Mouse (Mus musculus) thymus, postnatal 14 days (tissue): ENCODE data around the gene Itga6.
A peak's percentile ranks its signal among the peaks of the same experiment; 100 is the strongest.

ENCODE experiments used
- DNase-seq: peaks from one replicate; pipeline ENCODE4 v3.0.0; 2021

Gene Itga6

DNA sequence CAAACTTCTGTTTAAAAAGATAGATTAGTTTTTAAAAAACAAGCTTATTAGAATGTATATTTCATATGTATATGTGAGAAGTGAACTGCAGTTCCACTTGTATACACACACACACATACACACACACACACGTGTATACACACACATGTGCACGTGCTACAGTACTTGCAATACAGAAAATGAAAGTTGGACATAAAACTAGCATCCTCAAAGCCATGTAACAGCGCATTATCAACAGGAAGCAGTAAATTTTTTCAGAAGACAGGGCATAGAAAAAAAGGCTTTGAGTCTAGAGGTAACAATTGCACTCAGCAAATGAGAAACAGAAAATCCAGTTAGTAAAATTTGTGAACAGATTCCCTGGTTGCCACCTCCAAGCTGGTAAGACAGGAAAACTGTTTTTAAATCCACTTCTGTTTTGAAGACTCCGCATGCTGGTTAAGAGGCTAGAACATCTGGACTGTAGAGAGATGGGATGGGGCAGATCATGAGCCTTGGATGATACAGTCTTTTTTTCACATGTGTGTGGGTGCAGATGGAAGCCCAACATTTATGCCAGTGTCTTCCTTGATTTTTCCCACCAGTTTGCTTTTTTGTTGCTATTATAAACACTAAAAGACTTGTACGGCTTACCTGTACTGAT, 118.2 kb downstream of the Itga6 start:
- no peak for DNase-seq

DNA sequence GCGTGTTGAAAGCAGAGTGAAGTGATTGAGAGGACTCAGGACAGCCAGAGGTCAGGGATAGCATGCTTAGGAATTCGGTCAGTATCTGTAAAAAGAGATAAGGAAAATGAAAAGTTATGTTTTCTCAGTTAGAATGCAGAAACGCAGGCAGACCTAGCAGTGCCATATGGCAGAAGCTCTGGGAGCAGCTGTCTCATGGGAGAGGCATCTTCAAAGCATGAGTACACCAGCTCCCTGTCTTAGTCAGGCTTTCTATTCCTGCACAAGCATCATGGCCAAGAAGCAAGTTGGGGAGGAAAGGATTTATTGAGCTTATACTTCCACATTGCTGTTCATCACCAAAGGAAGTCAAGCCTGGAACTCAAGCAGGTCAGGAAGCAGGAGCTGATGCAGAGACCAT, 119.6 kb downstream of the Itga6 start:
- DNase-seq, result no peak

DNA sequence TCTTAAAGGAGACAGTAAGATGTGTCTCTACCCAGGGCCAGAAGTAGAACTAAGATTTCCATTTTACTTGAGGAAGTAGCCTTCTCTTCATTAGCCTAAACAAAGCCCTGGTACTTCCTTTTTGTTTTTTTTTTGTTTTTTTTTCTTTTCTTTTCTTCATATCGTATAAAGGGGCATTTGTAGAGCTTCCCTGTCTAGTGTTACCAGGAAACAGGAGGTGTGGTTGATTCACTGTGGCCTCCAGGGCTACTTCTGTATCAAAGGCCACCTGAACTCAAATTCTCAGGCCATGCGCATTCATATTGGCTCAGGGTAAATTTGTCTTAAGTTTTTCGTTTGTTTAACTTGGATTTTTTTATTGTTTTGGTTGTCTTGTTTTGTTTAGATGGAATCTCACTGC, 120.5 kb downstream of the Itga6 start:
- DNase-seq, result no peak

DNA sequence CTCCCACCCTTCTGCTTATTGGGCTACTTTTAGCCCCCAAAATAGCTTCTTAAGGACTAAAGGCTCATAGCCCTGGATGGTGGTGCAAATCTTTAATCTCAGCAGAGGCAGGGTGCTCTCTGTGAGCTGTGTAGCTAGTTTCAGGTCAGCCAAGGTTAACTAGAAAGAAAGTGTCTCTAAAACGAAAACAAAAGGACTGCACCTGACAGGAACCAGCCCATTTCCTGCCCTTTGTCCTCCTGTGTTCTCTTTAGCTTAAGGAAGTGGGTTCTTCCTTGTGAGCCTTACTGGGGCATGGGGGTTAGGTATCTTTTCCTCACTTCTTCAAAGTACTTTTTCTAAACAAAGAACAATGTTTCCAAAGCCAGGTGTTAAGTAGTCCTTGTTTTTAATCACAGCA, 121.1 kb downstream of the Itga6 start:
- peak; percentile 57 for DNase-seq

DNA sequence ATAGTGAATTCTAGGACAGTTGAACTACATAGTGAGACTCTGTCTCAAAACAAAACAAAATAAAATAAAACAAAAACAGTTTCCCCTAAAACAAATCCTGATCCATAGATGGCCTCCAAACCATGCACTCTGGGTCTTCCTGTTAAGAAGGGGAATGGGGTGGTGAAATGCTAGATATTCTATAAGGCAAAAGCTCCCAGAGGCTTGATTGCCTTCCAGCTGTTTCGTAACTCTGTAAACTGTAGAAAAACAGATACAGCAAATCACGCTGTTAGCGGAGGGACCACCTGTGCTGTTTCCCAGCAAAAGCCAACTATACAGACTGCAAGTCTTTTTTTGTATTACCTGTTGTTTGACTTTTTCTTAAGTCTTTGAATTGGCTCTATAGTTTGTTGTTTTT, 121.6 kb downstream of the Itga6 start:
- peak; percentile 37 for DNase-seq

DNA sequence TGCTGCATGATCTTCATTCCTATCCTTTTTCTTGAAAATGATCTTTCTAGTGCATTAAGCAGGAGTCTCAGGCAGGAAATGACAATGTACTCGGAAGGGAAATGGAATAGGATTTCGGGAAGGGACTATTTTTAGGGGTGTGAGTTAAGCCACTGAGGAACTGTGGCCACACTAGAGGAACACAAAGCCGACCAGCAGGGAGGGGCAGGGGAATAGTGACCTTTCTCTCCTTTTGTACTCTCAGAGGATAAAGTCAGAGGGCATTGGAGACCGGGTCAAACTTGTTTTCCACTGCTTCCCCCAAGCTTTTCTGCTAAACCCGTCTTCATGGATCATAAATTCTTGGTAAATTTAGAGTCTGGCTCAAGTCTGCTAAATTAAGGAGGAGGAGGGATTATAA, 122.1 kb downstream of the Itga6 start:
- no peak for DNase-seq

DNA sequence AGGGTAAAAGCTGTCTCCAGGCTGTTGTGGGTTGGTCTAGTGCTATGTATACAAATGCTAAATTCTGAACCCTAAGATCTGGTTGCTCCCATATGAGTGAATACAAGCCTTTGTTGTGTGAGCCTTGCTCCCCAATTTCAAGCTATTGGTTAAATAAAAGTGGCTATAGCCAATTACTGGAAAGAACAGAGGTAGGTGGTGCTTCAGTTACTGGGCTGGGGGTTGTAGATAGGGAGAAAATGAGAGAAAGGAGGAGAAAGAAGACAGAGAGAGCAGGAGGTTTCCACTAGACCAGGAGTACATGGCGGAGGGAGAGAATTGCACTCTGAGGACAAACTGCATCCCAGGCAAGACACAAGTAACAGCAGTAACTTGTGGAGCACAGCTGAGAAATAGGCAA, 122.8 kb downstream of the Itga6 start:
- DNase-seq, result no peak

DNA sequence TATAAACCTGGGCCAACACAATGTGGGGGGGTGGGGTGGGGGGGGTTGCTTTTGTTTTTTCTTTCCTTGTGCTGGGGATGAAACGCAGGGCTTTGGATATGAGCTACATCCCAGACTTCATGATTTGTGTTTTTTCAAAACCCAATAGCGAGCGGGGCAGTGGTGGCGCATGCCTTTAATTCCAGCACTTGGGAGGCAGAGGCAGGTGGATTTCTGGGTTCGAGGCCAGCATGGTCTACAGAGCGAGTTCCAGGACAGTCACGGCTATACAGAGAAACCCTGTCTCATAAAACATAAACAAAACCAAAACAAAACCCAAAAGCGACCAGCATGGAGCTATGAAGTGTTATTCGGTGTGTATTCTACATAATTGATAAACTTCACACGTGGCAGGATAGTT, 126.7 kb downstream of the Itga6 start:
- DNase-seq, result no peak

DNA sequence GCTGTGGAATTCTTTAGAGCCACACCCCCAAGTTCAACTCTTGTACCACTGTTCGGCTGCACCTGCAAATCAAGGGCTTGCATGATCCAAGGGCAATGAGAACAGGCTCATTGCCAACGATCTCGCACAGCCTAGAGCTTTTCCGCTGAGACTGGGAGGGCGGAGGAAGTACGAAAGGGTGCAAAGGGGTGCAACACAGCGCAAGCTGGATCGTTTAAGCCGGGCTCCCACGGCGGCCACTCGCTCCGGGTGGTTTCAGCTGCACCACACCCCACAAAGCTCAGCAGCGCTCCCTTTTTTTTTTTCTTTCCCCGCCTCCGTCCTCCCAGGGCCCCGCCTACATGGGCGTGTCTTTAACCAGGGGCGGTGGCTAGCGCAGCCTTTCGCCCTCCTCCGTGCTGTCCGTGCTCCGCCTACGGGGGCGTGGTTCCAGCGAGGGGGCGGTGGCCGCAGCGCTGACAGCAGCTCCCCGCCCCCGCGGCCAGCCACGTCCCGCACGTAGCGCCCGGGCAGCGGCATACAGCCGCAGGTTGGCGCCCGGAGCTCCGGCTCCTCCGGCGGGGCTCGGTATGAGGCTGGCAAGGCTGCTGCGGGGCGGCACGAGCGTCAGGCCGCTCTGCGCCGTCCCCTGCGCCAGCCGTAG, 127.5 kb downstream of the Itga6 start, which contains the start of gene Pdk1:
TSS of gene Pdk1 (plus strand) at position 424 of the 643 bp plus-strand sequence.
- peak; percentile 100 for DNase-seq

DNA sequence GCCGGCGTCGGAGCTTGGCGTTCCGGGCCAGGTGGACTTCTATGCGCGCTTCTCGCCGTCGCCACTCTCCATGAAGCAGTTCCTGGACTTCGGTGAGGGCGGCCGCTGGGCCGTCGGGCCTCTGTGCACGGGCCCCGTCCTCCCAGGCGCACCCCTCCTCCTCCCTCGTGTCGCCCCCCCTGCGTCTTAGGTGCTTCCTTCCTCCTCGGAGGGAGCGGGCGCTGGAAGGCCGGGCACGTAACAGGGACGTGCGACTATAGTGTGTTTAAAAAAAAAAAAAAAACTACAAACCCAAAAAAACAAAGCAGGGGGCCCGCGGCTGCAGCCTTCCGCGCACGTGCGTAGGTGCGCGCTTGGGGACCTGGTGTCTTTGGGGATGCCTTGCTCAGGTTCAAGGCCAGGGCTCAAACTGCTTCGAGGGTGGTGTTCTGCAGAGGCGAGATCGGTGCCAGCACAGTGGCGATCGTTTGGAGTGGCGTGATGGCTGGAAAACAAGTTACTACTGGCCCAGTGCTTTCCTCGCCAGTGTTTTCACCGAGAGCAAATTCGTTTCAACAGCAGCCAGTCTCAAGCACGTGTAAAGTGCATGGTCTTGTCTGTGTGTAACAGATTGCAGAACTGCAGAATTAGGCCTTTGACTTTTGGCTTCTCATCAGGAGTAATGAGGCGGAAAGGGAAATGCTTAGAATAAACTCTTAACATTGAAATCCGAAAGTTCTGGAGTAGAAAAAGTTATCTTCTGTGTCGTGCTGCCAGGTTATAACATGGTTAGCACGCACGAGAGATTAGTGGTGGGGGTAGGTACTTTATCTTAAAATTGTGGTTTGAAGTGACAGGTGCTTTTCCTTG, 128.3 kb downstream of the Itga6 start:
- peak; percentile 86 for DNase-seq

DNA sequence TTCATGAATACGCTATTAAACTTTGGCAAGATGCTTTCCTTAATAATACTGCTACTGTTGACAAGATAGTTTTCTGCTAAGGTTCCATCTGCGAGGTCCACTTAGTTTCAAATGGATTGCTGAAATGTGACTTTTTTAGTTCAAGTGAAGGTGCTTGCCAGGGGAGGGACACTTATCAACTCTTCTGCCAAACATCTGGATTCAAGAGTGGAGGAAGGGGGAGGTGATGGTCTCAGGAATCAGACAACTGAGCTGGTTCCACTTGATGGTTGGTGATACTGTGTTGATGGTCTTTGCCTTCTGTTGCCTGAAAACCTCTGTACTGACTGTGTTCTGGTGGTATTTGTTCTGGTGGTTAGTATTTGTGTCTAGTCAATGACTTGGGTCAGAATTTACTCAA, 129.0 kb downstream of the Itga6 start:
- no peak for DNase-seq

DNA sequence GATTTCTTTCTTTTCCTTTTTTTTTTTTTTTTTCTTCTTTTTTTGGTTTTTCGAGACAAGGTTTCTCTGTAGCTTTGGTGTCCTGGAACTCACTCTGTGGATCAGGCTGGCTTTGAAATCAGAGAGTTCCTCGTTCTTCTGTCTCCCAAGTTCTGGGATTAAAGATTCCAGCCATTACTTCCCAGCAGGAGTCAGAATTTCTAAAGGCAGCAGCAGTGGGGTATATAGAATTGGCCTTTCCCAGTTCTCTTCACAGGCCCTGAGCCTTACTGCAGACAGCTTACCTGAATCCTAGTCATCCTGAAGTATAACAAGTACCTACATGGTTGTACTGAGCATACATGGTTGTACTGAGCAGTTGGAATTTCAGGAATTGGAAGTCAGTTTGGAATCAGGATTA, 129.4 kb downstream of the Itga6 start:
- no peak for DNase-seq

DNA sequence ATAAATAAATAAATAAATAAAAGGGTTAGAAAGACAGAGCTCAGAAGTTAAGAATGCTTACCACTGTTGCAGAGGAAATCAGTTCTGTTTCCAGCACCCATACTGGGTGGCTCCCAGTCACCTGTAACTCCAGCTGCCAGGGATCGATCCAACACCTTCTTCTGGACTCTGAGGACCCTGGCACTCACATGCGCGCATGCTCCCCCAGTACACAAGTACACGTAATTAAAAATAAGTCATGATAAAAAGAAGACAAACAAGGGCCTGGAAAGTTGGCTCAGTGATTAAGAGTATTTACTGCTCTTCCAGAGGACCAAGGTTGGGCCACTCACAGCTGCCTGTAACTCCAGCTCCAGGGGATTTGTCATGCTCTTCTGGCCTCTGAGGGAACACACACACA, 132.4 kb downstream of the Itga6 start:
- DNase-seq, result no peak

DNA sequence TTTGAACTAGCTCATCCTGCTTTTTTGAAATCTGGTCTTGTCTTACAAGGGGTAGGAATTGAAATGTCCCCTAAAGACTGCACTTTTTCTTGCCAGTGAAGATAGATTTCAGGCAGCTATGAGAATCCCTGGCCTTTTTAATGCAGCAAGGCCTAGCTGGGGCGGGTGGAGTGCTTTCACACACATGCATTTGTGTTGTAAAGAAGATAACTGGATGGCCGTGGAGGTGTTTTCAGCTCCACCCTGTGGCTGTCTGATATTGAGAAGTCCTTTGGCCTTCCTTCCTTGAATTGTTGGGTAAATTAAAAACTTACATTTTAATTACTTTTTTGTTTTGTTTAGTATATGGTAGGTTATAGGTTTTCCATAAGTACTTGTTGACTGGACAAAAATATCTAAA, 133.0 kb downstream of the Itga6 start:
- no peak for DNase-seq

DNA sequence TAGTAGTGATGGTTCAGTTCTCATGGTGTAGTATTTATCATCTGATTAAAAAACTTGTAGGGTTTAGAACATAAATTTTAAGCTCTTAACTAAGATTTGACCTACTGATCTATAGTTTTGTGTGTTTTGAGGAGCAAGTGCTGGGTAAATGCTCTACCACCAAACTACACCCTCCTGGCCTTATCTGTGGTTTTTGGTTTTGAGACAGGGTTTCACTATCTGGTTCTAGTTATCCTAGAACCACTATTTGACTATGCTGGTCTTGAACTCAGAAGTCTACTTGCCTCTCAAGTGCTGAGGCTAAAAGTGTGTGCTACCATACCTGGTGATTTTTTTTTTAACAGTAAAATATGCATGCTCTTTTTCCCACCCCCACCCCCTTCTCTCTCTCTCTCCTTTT, 133.5 kb downstream of the Itga6 start:
- no peak for DNase-seq

DNA sequence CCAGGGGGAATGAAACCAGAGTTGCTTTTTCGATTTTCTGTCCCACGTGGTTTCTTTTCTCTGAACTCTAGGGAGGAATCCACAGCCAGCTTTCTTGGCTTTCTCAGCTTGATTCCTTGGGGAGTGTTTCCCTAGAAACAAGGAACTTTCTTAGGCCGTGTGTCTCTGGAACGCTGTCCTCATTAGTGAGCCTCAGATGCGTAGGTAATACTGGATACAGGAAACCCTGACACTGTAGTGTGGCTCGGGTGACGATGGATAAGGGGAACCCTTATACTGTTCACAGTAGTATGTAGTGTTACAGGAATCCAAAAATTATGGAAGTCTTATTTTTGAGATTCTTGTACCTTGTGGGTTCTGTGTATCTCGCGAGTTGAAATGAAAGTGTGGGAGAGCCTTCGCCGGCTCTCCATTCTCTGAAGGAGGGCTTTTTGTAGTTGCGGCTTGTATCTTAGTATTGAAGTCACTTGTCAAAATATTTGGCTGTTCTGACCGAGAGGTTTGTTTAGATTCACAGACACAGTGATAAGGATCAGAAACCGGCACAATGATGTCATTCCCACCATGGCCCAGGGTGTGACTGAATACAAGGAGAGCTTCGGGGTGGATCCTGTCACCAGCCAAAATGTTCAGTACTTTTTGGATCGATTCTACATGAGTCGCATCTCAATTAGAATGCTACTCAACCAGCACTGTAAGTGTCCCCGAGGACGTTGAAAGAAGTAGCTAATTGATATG, 137.7 kb downstream of the Itga6 start:
- DNase-seq, result no peak

DNA sequence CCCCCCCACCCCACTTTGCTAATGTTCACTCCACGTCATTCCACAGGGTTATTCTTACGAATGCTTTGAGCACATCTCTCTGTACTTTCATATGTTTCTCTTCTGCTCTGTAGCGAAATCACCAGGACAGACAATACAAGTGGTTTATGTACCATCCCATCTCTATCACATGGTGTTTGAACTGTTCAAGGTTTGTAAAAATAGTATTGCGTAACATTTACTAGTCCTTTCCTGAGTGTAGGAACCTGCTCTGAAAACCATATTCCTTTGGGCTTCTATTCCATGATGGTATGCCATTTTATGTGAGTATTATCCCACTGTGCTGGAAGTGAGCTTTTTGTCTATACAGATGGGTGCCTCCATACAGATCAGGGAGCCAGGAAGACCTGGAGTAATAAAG, 141.9 kb downstream of the Itga6 start:
- DNase-seq, result no peak

DNA sequence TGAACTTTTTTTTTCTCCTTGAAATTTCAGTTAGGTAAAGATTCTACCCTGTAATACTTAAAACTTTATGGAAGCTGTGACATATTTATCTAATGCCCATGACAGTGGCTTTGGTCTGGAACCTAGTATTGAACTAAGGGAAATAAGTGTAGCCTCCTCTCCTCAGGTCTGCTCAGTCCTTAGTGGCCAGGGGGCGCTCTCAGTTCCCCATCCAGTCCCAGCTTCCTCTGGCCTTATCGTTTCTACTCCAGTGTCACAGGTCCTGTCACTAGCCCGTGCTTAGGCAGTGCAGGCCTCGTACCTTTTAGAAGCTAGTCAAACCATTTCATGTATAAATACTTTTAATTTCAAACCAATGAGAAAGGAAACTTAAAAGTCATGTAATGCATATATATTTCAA, 143.0 kb downstream of the Itga6 start:
- DNase-seq, result no peak

DNA sequence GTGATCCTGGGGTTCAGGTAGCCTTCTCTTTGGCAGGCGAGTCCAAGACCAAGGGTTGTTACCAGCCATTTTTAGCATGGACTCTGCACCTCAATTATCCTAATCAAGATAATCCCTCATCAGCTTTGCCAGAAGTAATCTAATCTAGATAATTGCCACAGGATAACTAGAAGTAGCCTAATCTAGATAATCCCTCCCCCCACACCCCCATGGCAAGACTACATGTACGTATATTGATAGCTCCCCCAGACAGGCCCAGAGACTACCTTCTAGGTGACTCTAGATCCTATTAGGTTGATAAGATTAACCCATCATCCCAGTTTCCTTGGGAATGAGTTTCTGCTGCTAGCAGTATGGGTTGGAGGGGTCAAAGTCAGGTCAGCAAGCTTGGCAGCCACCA, 146.1 kb downstream of the Itga6 start:
- DNase-seq, result no peak

DNA sequence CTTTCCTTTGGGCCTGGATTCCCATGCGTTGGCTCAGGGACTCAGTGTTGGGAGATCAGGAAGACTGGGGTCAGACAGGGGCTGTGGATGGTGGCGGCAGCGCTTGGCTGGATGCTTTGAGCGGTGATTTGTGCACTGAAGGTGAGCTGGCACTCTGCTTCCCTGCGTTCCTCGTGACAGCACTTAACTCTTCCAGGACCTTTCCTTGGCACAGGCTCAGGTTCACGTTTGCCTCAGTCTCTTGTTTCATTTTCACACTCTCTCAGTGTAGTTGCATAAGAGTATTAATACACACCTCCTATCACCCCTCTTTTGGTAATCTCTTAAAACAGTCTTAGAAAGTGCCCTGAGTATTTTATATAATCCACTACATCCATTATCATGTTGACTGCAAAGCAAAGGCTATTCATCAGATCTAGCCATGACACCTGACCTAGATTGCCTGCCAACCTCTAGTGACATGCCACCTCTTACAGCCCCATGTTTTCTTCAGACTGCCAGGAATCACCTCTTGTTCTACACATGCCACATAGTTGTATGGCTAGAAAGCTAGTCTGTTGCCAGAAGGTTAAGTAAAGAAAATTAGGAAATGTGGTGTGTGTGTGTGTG, 147.4 kb downstream of the Itga6 start:
- DNase-seq, result no peak

DNA sequence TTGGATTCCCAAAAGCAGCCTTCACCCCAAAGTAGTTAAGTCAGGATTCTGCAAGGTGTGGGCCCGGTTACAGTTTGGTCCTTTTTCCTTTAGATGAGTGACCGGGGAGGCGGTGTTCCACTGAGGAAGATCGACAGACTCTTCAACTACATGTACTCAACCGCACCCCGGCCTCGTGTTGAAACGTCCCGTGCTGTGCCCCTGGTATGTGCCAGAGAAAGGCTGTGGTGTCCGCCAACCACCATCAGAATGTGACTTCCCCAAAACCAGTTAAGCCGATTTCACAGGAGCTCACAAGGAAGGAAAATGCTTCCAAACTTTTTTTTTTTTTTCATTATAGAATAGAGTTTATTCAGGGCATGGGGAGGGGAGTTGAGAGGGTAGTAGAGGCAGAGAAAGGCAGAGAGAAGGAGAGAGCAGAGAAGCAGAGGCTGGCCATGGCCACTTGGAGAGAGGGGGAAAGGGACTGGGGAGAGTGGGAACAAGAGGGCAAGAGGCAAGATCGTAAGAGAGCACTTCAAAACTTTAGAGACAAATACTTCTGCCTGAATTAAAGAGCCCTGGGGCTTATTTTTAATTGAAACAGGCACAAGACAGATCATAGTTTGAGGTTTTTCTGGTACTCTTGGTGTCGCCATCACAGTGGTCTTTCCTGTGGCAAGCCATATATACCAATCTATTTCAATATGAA, 150.3 kb downstream of the Itga6 start:
- no peak for DNase-seq

DNA sequence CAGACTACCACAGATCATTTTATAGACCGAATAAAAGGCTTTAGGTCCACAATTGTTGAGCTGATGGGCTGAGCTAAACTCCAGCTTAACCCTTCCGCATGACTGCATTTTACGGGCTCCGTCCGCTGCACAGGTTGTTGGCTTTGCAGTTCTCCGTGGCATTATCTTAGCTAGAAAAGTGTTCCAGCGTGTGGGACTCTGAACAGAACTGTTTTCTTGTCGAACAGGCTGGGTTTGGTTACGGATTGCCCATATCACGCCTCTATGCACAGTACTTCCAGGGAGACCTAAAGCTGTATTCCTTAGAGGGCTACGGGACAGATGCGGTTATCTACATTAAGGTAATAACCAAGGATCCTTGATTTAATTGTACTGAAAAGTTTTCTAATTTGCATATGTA, 152.0 kb downstream of the Itga6 start:
- DNase-seq, result no peak
